Mouse (Mus musculus): ENCODE data around the gene Nat8. TPM values are rescaled to one million over a fixed set of nuclear protein-coding genes. Genes with fewer than 3 reads are reported as not detected.

Nat8 gene
- polyA plus RNA-seq (2012; rRNA removed; ENCODE audit: low replicate concordance) = 81.1 and 118 TPM in 2 replicates

GRCm38 (mm10) chr6:85831796-85832321 is at the start of gene Nat8:
TSS of gene Nat8 (minus strand) at chr6:85832082.

GRCm38 (mm10) chr6:85869006-85869405 is 37.1 kb upstream of the Nat8 start, which contains the start of gene Nat8f2:
TSS of gene Nat8f2 (minus strand) at chr6:85869158.

GRCm38 (mm10) chr6:85820837-85821236 is 11.0 kb downstream of the Nat8 start, which contains the start of the genes Nat8f6 and Nat8f5:
TSS of gene Nat8f6 (minus strand) at chr6:85820954.
TSS of gene Nat8f5 (minus strand) at chr6:85820972.

Other genes starting within 250 kb of the Nat8 start
- gene Alms1, start 244.6 kb downstream of the Nat8 start, polyA plus RNA-seq (2012; rRNA removed; ENCODE audit: low replicate concordance) = 0.09 and 0.14 TPM in 2 replicates
- gene Nat8f7, start 118.9 kb downstream of the Nat8 start, polyA plus RNA-seq (2012; rRNA removed; ENCODE audit: low replicate concordance) = 3.2 and 15.6 TPM in 2 replicates
- gene Nat8f3, start 66.3 kb downstream of the Nat8 start, polyA plus RNA-seq (2012; rRNA removed; ENCODE audit: low replicate concordance) = 1.5 TPM in 1 of 2 replicates, not detected in the other
- gene Nat8f6, start 11.1 kb downstream of the Nat8 start, polyA plus RNA-seq (2012; rRNA removed; ENCODE audit: low replicate concordance) = 4.2 and 4.8 TPM in 2 replicates
- 32.9 and 38.5 TPM in 2 replicates for gene Nat8f5, start 11.1 kb downstream of the Nat8 start, polyA plus RNA-seq (2012; rRNA removed; ENCODE audit: low replicate concordance)
- 0.30 and 2.4 TPM in 2 replicates for gene Nat8f2, start 37.1 kb upstream of the Nat8 start, polyA plus RNA-seq (2012; rRNA removed; ENCODE audit: low replicate concordance)
- gene Nat8f4, start 72.8 kb upstream of the Nat8 start, polyA plus RNA-seq (2012; rRNA removed; ENCODE audit: low replicate concordance) = 15.3 and 31.8 TPM in 2 replicates
- 19.4 and 21.0 TPM in 2 replicates for gene Tprkb, start 79.8 kb upstream of the Nat8 start, polyA plus RNA-seq (2012; rRNA removed; ENCODE audit: low replicate concordance)
- 16.7 and 24.8 TPM in 2 replicates for gene Nat8f1, start 83.6 kb upstream of the Nat8 start, polyA plus RNA-seq (2012; rRNA removed; ENCODE audit: low replicate concordance)
- 14.1 and 35.9 TPM in 2 replicates for gene Dusp11, start 129.6 kb upstream of the Nat8 start, polyA plus RNA-seq (2012; rRNA removed; ENCODE audit: low replicate concordance)
- not detected in 2 replicates for gene Figla, start 184.1 kb upstream of the Nat8 start, polyA plus RNA-seq (2012; rRNA removed; ENCODE audit: low replicate concordance)
- gene Add2, start 196.6 kb upstream of the Nat8 start, polyA plus RNA-seq (2012; rRNA removed; ENCODE audit: low replicate concordance) = 0.07 and 1.6 TPM in 2 replicates

All from duodenum, adult 2 months (tissue).